Mouse (Mus musculus) spleen, adult 2 months (tissue): ENCODE data around the gene Dock9.

Experiments used
- CTCF ChIP-seq: fragments of 200-500 bp; IDR thresholded peaks from 2 replicates; pipeline ENCODE4 v1.5.1; 2011; ENCODE audit warnings: mild to moderate bottlenecking, inconsistent platforms; ENCODE audit not compliant: insufficient read depth, insufficient read length, insufficient replicate concordance; ENCODE audit errors: extremely low read depth
- POLR2A ChIP-seq: fragments of 200-500 bp; IDR thresholded peaks from 2 replicates; pipeline ENCODE4 v1.6.1; 2011; ENCODE audit warnings: low read depth, low read length, inconsistent platforms

GRCm38 (mm10) chr14:121565930-121566329 lies 231.7 kb downstream of the Dock9 start:
- TF ChIP-seq POLR2A (no peak), CTCF (no peak)
